Comparison of ENCODE assay signal across 1 mouse cellular context in the genomic region with DNA sequence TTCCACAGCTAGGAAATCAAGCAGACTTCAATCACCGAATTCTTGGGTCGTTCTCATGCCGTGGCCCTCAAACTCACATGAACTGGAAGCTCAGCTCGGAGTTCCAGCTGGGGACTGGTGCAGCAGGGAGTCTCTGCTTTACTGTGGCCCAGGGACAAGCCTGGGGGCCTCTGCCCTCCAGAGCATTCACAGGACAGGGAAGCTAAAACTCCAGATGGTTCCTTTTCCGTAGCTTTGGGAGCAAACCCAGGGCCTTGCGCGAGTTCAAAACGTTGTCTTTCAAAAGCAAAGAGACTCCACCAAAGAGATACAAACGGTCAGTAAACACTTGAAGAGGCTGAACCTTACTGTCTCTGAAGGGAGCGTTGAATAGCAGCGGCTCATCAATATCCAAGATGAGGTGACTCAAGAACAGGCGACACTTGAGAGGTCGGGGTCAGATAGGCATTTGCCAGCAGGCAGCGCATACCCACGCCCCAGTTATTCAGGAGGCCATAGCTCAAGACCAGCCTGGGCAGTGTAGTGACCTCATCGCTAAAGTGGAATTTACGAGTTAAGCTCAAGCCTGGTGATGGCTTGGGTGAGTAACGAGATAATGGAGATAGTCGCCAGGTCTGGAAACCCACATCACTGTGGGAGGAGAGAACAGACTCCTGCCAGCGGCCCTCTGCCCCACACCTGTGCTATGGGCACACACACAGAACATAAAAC.
TF ChIP-seq lines count a peak whose summit lies in the region.

No protein-coding gene starts in this region.

TF ChIP-seq in MEL, 35 proteins besides CTCF, POLR2A, EP300 and RAD21 (continued from another document):
- TF ChIP-seq MXI1 (IDR thresholded peaks at IDR 0.05; ENCODE audit: low read depth, low read length) (no peak), ELF1 (IDR thresholded peaks at IDR 0.05; ENCODE audit: low read depth, low read length) (no peak), CHD1 (IDR thresholded peaks at IDR 0.05; ENCODE audit: low read depth, low read length) (0 out of 2 replicates have a peak, but pooled peaks have one; percentile 15), SMC3 (IDR thresholded peaks at IDR 0.05; ENCODE audit: low read depth, low read length) (no peak), USF1 (IDR thresholded peaks at IDR 0.05; ENCODE audit: low read depth, low read length) (no peak), KAT2A (conservative IDR thresholded peaks at IDR 0.05; ENCODE audit: low read depth, low read length) (no peak), ETS1 (IDR thresholded peaks at IDR 0.05; ENCODE audit: low read depth, low read length) (peak; percentile 60; the same call in 1 of the 2 replicates), ZC3H11A (IDR thresholded peaks at IDR 0.05; ENCODE audit: low read depth, low read length) (no peak)
TF ChIP-seq in MEL: peak in this region for 3.
